Mouse (Mus musculus) forebrain, postnatal 0 days (tissue): Measurements from ENCODE around the gene Cplane1. TPM values are rescaled to one million over a fixed set of nuclear protein-coding genes. Genes with fewer than 3 reads are reported as not detected.
"Not testable (repeated sequence)": the region's sequence is repeated elsewhere in the genome, so short reads cannot be mapped to it uniquely, and the experiment has no call there.

Source experiments
- ATAC-seq: fragments of 200-750 bp; cut with Nextera tagmentation; 2 replicates; pipeline ENCODE4 v1.8.0; 2017; ENCODE audit warnings: mild to moderate bottlenecking, moderate library complexity
- DNase-seq: peaks from one replicate; pipeline ENCODE4 v3.0.0-alpha.2; 2015
- H3K27ac ChIP-seq: fragments of 300-500 bp; sonication (generic); 2 replicates; pipeline ENCODE4 v1.5.1; 2014; ENCODE audit warnings: low read depth, mild to moderate bottlenecking, antibody characterized with exemption, low read length, moderate library complexity, mixed read lengths
- H3K27me3 ChIP-seq: fragments of 300-500 bp; sonication (generic); 2 replicates; pipeline ENCODE4 v1.6.1; 2014; ENCODE audit warnings: mild to moderate bottlenecking, low read length, mixed read lengths; ENCODE audit not compliant: insufficient read depth
- H3K36me3 ChIP-seq: fragments of 300-500 bp; sonication (generic); 2 replicates; pipeline ENCODE4 v1.6.1; 2014; ENCODE audit warnings: mild to moderate bottlenecking, moderate library complexity; ENCODE audit not compliant: insufficient read depth
- H3K4me1 ChIP-seq: fragments of 300-500 bp; sonication (generic); 2 replicates; pipeline ENCODE4 v1.6.1; 2014; ENCODE audit warnings: antibody characterized with exemption; ENCODE audit not compliant: insufficient read depth
- H3K4me2 ChIP-seq: fragments of 300-500 bp; sonication (generic); 2 replicates; pipeline ENCODE4 v1.6.1; 2014; ENCODE audit warnings: low read depth, mild to moderate bottlenecking, moderate library complexity
- H3K4me3 ChIP-seq: fragments of 300-500 bp; sonication (generic); 2 replicates; pipeline ENCODE4 v1.5.1; 2014; ENCODE audit warnings: low read depth, low read length, mixed read lengths
- H3K9ac ChIP-seq: fragments of 300-500 bp; sonication (generic); 2 replicates; pipeline ENCODE4 v1.6.1; 2014; ENCODE audit warnings: mild to moderate bottlenecking
- H3K9me3 ChIP-seq: fragments of 300-500 bp; sonication (generic); 2 replicates; pipeline ENCODE4 v1.6.1; 2016; ENCODE audit warnings: low read length
- CTCF ChIP-seq: sonication (generic); IDR thresholded peaks from 2 replicates; pipeline ENCODE4 v1.5.1; 2016; ENCODE audit warnings: antibody characterized with exemption, control low read depth, low read depth
- WGBS: fragments of 180-500 bp; shearing (Covaris S2); extraction: QIAGEN DNeasy Blood & Tissue Kit; methylation state at CpG from one replicate; pipeline ENCODE4 v1.1.7; 2014; 5-methylcytosine and 5-hydroxymethylcytosine counted together
- polyA plus RNA-seq: library from polyadenylated mRNA; unstranded; fragments of >200 nt; fragmentation: Nextera tagmentation; extraction: Ambion mirVana; gene quantifications from 2 replicates; pipeline ENCODE4 v1.2.1, GENCODE M21; 2015
- total RNA-seq: library from RNA; depleted of rRNA; stranded (reverse); fragments of >200 nt; gene quantifications from 2 replicates; pipeline ENCODE4 v1.2.3, GENCODE M21; 2014

Cplane1 gene
- total and polyA plus RNA-seq, 2 experiments from 2014 or later, result 10.1 to 37.0 TPM

DNA sequence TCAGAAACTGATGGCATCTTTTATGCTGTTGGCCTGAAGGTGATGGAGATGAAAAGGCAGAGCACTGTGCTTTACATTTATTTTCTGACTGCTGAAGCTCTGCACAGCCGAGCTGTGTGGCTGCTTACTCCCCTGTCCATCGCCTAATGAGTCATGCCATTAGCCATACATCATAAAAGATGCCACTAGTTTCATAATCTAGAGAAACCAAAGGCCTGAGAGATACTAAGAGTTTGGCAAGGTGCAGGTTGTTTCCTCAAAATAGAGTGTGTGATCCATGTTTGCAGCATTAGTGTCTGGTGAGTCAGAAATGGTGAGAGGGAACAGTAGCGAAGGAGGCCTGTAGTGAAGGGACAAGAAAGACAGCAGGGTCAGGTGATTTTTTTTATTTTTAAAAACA lies 20.7 kb downstream of the Cplane1 start:
- Histone ChIP-seq H3K4me1 (no peaks in the 10 kb centered on the region), H3K4me2 (no peak overlapping the region), H3K9ac (no peak overlapping the region), H3K9me3 (no peaks in the 10 kb centered on the region), H3K27ac (no peak overlapping the region), H3K4me3 (no peak overlapping the region), H3K27me3 (no peaks in the 10 kb centered on the region), H3K36me3 (peaks cover 64% of the 10 kb centered on the region)
- WGBS, result 93% methylated on average over 3 of the region's 3 CpGs
- ATAC-seq, result no peak
- TF ChIP-seq CTCF, result no peak
- no peak for DNase-seq

DNA sequence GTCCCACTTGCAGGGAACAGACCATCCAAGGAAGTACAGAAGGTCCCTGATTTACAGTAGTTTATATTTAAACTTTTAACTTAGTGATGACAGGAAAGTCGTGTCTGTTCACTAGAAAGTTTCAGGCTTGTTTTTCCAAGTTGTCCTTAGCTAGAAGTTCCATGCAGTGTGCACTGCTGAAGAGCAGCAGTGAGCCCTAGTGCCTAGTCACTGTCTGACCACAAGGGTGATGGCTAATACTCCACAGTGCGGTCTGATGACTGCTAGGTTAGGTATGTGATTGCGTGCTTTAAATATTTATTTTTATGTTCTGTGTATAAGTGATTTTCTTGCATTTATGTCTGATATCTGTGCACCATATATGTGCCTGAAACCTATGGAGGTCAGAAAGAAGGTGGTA lies 21.5 kb downstream of the Cplane1 start:
- 98% methylated on average over 3 of the region's 3 CpGs for WGBS
- H3K4me3 ChIP-seq, result no peak overlapping the region
- TF ChIP-seq CTCF, result no peak
- H3K36me3 ChIP-seq, result peaks cover 69% of the 10 kb centered on the region
- no peaks in the 10 kb centered on the region for H3K27me3 ChIP-seq
- H3K27ac ChIP-seq, result no peak overlapping the region
- H3K9me3 ChIP-seq, result no peaks in the 10 kb centered on the region
- ATAC-seq, result no peak
- no peaks in the 10 kb centered on the region for H3K4me1 ChIP-seq
- no peak overlapping the region for H3K9ac ChIP-seq
- DNase-seq, result no peak
- no peak overlapping the region for H3K4me2 ChIP-seq

DNA sequence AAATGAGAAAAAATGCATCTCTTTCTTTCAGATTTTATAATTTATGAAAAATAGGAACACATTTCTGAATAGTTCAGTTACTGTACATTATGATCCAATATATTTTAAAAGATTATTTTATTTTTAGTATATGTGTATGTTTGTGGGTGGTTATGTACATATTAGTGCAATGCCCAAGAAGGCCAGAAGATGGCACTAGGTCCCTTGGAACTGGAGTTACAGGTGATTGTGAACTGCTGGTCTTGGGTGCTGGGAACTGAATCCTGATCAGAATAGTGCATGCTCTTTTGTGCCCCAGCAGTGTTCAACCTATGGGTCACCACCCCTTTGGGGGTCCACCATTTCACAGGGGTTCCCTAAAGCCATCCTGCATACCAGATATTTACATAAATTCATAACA lies 31.4 kb downstream of the Cplane1 start:
- no peak overlapping the region for H3K4me2 ChIP-seq
- TF ChIP-seq CTCF, result no peak
- no peak for ATAC-seq
- no peaks in the 10 kb centered on the region for H3K4me1 ChIP-seq
- H3K9ac ChIP-seq, result no peak overlapping the region
- peaks cover 52% of the 10 kb centered on the region for H3K36me3 ChIP-seq
- no peak for DNase-seq
- no peak overlapping the region for H3K4me3 ChIP-seq
- H3K9me3 ChIP-seq, result no peaks in the 10 kb centered on the region
- H3K27me3 ChIP-seq, result no peaks in the 10 kb centered on the region
- H3K27ac ChIP-seq, result no peak overlapping the region

GRCm38 (mm10) chr15:8208362-8208761 lies 39.5 kb downstream of the Cplane1 start:
- ATAC-seq (no peak), DNase-seq (no peak)
- Histone ChIP-seq H3K9me3 (no peaks in the 10 kb centered on the region), H3K4me2 (no peak overlapping the region), H3K4me1 (no peaks in the 10 kb centered on the region), H3K36me3 (peaks cover 68% of the 10 kb centered on the region), H3K9ac (no peak overlapping the region), H3K27me3 (no peaks in the 10 kb centered on the region), H3K27ac (no peak overlapping the region), H3K4me3 (no peak overlapping the region)
- 93% methylated on average over 6 of the region's 6 CpGs for WGBS
- no peak for TF ChIP-seq CTCF

GRCm38 (mm10) chr15:8214811-8215210 lies 45.9 kb downstream of the Cplane1 start:
- ATAC-seq (no peak), DNase-seq (no peak)
- no peak for TF ChIP-seq CTCF
- H3K36me3 ChIP-seq, result peaks cover 67% of the 10 kb centered on the region
- no peaks in the 10 kb centered on the region for H3K4me1 ChIP-seq
- no peak overlapping the region for H3K9ac ChIP-seq
- H3K27ac ChIP-seq, result no peak overlapping the region
- H3K4me2 ChIP-seq, result no peak overlapping the region
- 94% methylated on average over 13 of the region's 13 CpGs for WGBS
- H3K4me3 ChIP-seq, result no peak overlapping the region
- H3K27me3 ChIP-seq, result no peaks in the 10 kb centered on the region
- H3K9me3 ChIP-seq, result no peaks in the 10 kb centered on the region

- not testable (repeated sequence) for H3K27me3 ChIP-seq, H3K4me3 ChIP-seq, ATAC-seq, DNase-seq, H3K9me3 ChIP-seq, H3K4me1 ChIP-seq, H3K4me2 ChIP-seq, H3K9ac ChIP-seq, H3K27ac ChIP-seq
- peaks cover 86% of the 10 kb centered on the region for H3K36me3 ChIP-seq
- WGBS, result 100% methylated on average over 1 of the region's 1 CpGs
Measured at GRCm38 (mm10) chr15:8234167-8234566, 65.3 kb downstream of the Cplane1 start.

GRCm38 (mm10) chr15:8265946-8266345 lies 97.0 kb downstream of the Cplane1 start:
- no peaks in the 10 kb centered on the region for H3K9me3 ChIP-seq
- H3K4me2 ChIP-seq, result no peak overlapping the region
- WGBS, result 96% methylated on average over 3 of the region's 3 CpGs
- peaks cover 82% of the 10 kb centered on the region for H3K36me3 ChIP-seq
- no peaks in the 10 kb centered on the region for H3K27me3 ChIP-seq
- ATAC-seq, result no peak
- H3K9ac ChIP-seq, result no peak overlapping the region
- no peak overlapping the region for H3K4me3 ChIP-seq
- no peak for TF ChIP-seq CTCF
- DNase-seq, result no peak
- H3K4me1 ChIP-seq, result no peaks in the 10 kb centered on the region
- no peak overlapping the region for H3K27ac ChIP-seq

GRCm38 (mm10) chr15:8267211-8267610 lies 98.3 kb downstream of the Cplane1 start:
- WGBS, result 93% methylated on average over 3 of the region's 3 CpGs
- Histone ChIP-seq H3K4me1 (no peaks in the 10 kb centered on the region), H3K27me3 (no peaks in the 10 kb centered on the region)

More at GRCm38 (mm10) chr15:8267211-8267610, 98.3 kb downstream of the Cplane1 start:
- H3K4me2 ChIP-seq, result no peak overlapping the region
- no peak for ATAC-seq
- no peak for DNase-seq
- no peak overlapping the region for H3K27ac ChIP-seq
- peaks cover 83% of the 10 kb centered on the region for H3K36me3 ChIP-seq
- no peak for TF ChIP-seq CTCF
- H3K9me3 ChIP-seq, result no peaks in the 10 kb centered on the region
- no peak overlapping the region for H3K9ac ChIP-seq
- H3K4me3 ChIP-seq, result no peak overlapping the region
